Mouse (Mus musculus): ENCODE results near the gene H60b. TPM values are rescaled to one million over a fixed set of nuclear protein-coding genes. Genes with fewer than 3 reads are reported as not detected.

Gene H60b
- polyA plus RNA-seq, 1 experiment = 0.24 TPM

DNA sequence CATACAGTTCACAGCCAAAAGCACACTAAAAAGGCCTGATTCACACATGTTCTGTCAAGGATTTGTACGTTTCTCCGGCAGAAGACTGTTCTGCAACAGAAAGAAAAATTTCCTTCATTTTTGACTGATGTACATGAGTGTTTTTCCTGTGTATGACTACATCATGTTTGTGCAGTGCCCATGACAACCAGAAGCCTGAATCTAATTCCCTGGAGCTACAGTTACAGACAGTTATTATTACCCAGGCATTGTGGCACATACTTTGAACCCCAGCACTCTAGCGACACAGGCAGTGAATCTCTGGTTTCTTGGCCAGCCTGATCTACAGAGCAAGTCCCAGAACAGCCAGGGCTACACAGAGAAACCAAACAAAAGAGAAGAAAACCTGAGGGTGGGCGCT lies 147.4 kb downstream of the H60b start:
- H3K27me3 ChIP-seq (ENCODE audit: control insufficient read depth, insufficient read depth, insufficient read length) = no peaks in the 10 kb centered on the region
- peak overlapping the region; percentile 33 for H3K4me3 ChIP-seq
- H3ac ChIP-seq (ENCODE audit: control insufficient read depth, insufficient read length) = no peak overlapping the region
- no peak for TF ChIP-seq MYOG (IDR thresholded peaks at IDR 0.05; ENCODE audit: control insufficient read depth in 1 of 3, insufficient read depth in 1 of 3, insufficient read length in 2 of 3, low read depth in 2 of 3)
- no peak for TF ChIP-seq POLR2A (IDR thresholded peaks at IDR 0.05; ENCODE audit: insufficient read length, low read depth)
- TF ChIP-seq REST (IDR thresholded peaks at IDR 0.05; ENCODE audit: insufficient read depth, insufficient read length) = no peak
- TF ChIP-seq MYOD1 (IDR thresholded peaks at IDR 0.05; ENCODE audit: control insufficient read depth in 1 of 3, insufficient read length in 2 of 3, low read depth in 2 of 3) = no peak
- no peak for TF ChIP-seq TCF3 (IDR thresholded peaks at IDR 0.05; ENCODE audit: insufficient read length, low read depth)
- TF ChIP-seq POLR2AphosphoS2 (IDR thresholded peaks at IDR 0.05; ENCODE audit: insufficient read length, low read depth) = no peak
- TF ChIP-seq USF1 (IDR thresholded peaks at IDR 0.05; ENCODE audit: low read depth) = no peak
- TF ChIP-seq SRF (IDR thresholded peaks at IDR 0.05; ENCODE audit: control insufficient read depth, insufficient read length, low read depth) = no peak
- no peak for TF ChIP-seq CEBPB (IDR thresholded peaks at IDR 0.05; ENCODE audit: insufficient read depth, poor library complexity, severe bottlenecking)
- no peak for TF ChIP-seq E2F4 (IDR thresholded peaks at IDR 0.05; ENCODE audit: insufficient read depth)
- TF ChIP-seq MAX (IDR thresholded peaks at IDR 0.05; ENCODE audit: low read depth) = no peak
- no peak for TF ChIP-seq TCF12 (IDR thresholded peaks at IDR 0.05; ENCODE audit: insufficient read depth, poor library complexity, severe bottlenecking)
- peak overlapping the region; percentile 70 for H3K4me2 ChIP-seq (ENCODE audit: low read depth)
- H3K36me3 ChIP-seq (ENCODE audit: control insufficient read depth, insufficient read depth) = no peaks in the 10 kb centered on the region
- peaks cover 5% of the 10 kb centered on the region for H3K79me2 ChIP-seq (ENCODE audit: control insufficient read depth, insufficient read depth)

DNA sequence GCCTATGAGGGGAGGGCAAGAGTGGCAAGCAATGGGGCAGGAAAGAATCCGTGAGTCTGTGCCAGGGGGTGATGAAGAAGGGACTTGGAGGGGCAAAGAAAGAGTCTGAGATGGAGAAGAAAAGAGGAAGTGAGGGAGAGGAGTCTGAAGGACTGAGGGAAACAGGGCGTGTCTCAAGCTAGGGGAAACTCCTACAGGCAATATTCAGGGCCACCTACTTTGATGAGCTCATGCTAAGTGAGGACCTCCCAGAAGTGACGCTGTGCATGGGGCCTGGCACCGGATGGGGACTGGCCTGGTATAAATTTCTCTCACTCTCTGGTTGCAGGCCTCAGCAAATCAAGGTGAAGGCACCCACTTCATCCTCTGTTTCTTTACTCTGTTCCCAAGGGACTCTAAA lies 148.1 kb downstream of the H60b start:
- peak overlapping the region; percentile 70 for H3K4me2 ChIP-seq (ENCODE audit: low read depth)
- TF ChIP-seq POLR2A (IDR thresholded peaks at IDR 0.05; ENCODE audit: insufficient read length, low read depth) (peak; percentile 35), TCF12 (IDR thresholded peaks at IDR 0.05; ENCODE audit: insufficient read depth, poor library complexity, severe bottlenecking) (no peak), CEBPB (IDR thresholded peaks at IDR 0.05; ENCODE audit: insufficient read depth, poor library complexity, severe bottlenecking) (no peak), POLR2AphosphoS2 (IDR thresholded peaks at IDR 0.05; ENCODE audit: insufficient read length, low read depth) (no peak), MYOG (IDR thresholded peaks at IDR 0.05; ENCODE audit: control insufficient read depth in 1 of 3, insufficient read depth in 1 of 3, insufficient read length in 2 of 3, low read depth in 2 of 3) (no peak)
- H3K4me3 ChIP-seq = peak overlapping the region; percentile 33

DNA sequence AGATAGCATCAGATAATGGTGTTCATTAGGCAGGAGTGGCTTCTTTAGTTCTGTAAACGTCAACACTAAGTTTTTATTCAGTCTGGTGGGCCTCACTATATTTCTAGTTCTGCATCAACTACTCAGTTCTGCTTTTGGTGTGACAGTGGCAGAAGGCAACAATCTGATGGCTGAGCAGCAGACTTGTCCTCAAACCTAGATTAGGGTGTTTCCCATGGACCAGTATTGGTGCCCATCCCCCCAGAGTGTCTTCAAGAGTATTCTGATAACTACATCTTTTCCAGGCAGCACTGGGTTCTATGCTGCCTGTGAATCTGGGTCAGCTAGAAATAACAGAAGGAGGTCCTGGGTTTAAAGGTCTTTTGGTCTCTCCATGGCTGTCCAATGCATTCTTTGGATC lies 149.8 kb downstream of the H60b start:
- Histone ChIP-seq H3K27me3 (ENCODE audit: control insufficient read depth, insufficient read depth, insufficient read length) (no peaks in the 10 kb centered on the region), H3K36me3 (ENCODE audit: control insufficient read depth, insufficient read depth) (no peaks in the 10 kb centered on the region), H3K4me3 (no peak overlapping the region), H3ac (ENCODE audit: control insufficient read depth, insufficient read length) (no peak overlapping the region), H3K4me2 (ENCODE audit: low read depth) (no peak overlapping the region), H3K79me2 (ENCODE audit: control insufficient read depth, insufficient read depth) (peaks cover 5% of the 10 kb centered on the region)
- no peak for TF ChIP-seq POLR2A (IDR thresholded peaks at IDR 0.05; ENCODE audit: insufficient read length, low read depth)

More for the DNA sequence above, 148.1 kb downstream of the H60b start:
- Histone ChIP-seq H3K36me3 (ENCODE audit: control insufficient read depth, insufficient read depth) (no peaks in the 10 kb centered on the region), H3ac (ENCODE audit: control insufficient read depth, insufficient read length) (no peak overlapping the region), H3K79me2 (ENCODE audit: control insufficient read depth, insufficient read depth) (peaks cover 5% of the 10 kb centered on the region), H3K27me3 (ENCODE audit: control insufficient read depth, insufficient read depth, insufficient read length) (no peaks in the 10 kb centered on the region)

DNA sequence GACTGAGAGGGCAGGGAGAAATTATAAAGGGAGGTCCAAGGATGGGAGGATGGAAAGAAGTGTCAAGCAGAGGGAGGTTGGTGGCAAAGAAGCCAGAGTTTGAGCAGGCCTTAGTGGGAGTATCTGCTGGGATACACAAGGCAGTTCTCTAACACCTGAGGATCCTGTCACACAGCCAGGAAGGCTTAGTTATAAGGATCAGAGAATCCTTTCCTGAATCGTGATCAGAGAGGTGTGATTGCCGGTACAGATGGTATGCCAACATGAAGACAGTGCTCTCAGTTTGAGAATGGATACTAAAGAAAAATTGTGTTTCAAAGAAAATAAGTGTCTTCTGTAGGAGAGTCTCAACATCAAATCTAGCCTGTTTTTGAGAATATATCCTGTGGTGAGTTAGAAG lies 164.5 kb downstream of the H60b start:
- no peaks in the 10 kb centered on the region for H3K36me3 ChIP-seq (ENCODE audit: control insufficient read depth, insufficient read depth)
- no peak overlapping the region for H3ac ChIP-seq (ENCODE audit: control insufficient read depth, insufficient read length)
- no peak overlapping the region for H3K4me3 ChIP-seq
- TF ChIP-seq SRF (IDR thresholded peaks at IDR 0.05; ENCODE audit: control insufficient read depth, insufficient read length, low read depth) = no peak
- no peak for TF ChIP-seq TCF12 (IDR thresholded peaks at IDR 0.05; ENCODE audit: insufficient read depth, poor library complexity, severe bottlenecking)
- no peak for TF ChIP-seq REST (IDR thresholded peaks at IDR 0.05; ENCODE audit: insufficient read depth, insufficient read length)
- TF ChIP-seq USF1 (IDR thresholded peaks at IDR 0.05; ENCODE audit: low read depth) = no peak
- TF ChIP-seq MYOG (IDR thresholded peaks at IDR 0.05; ENCODE audit: control insufficient read depth in 1 of 3, insufficient read depth in 1 of 3, insufficient read length in 2 of 3, low read depth in 2 of 3) = no peak
- TF ChIP-seq MYOD1 (IDR thresholded peaks at IDR 0.05; ENCODE audit: control insufficient read depth in 1 of 3, insufficient read length in 2 of 3, low read depth in 2 of 3) = no peak
- TF ChIP-seq TCF3 (IDR thresholded peaks at IDR 0.05; ENCODE audit: insufficient read length, low read depth) = no peak
- TF ChIP-seq MAX (IDR thresholded peaks at IDR 0.05; ENCODE audit: low read depth) = no peak
- no peak for TF ChIP-seq E2F4 (IDR thresholded peaks at IDR 0.05; ENCODE audit: insufficient read depth)
- TF ChIP-seq POLR2A (IDR thresholded peaks at IDR 0.05; ENCODE audit: insufficient read length, low read depth) = no peak
- no peak for TF ChIP-seq CEBPB (IDR thresholded peaks at IDR 0.05; ENCODE audit: insufficient read depth, poor library complexity, severe bottlenecking)
- TF ChIP-seq POLR2AphosphoS2 (IDR thresholded peaks at IDR 0.05; ENCODE audit: insufficient read length, low read depth) = no peak
- no peaks in the 10 kb centered on the region for H3K27me3 ChIP-seq (ENCODE audit: control insufficient read depth, insufficient read depth, insufficient read length)
- H3K79me2 ChIP-seq (ENCODE audit: control insufficient read depth, insufficient read depth) = no peaks in the 10 kb centered on the region
- no peak overlapping the region for H3K4me2 ChIP-seq (ENCODE audit: low read depth)

Other genes starting within 250 kb of the H60b start
- gene 4930444G20Rik, start 90.5 kb upstream of the H60b start, polyA plus RNA-seq (2012; fragmentation: generic; extraction: Trizol) = not detected
- gene E030030I06Rik, start 9.3 kb upstream of the H60b start, polyA plus RNA-seq (2012; fragmentation: generic; extraction: Trizol) = 5.8 TPM
- 22.0 TPM for gene Raet1e, start within 50 bp of the H60b start, polyA plus RNA-seq (2012; fragmentation: generic; extraction: Trizol)
- gene Raet1d, start 202.0 kb downstream of the H60b start, polyA plus RNA-seq (2012; fragmentation: generic; extraction: Trizol) = 5.0 TPM

Data from myocyte (in vitro differentiated cells).